ENCODE assay signal across 8 mouse cellular contexts in genomic region chr19:53600549-53601362, GRCm38 (mm10). TPM values are rescaled to one million over a fixed set of nuclear protein-coding genes. Genes with fewer than 3 reads are reported as not detected.
DNase-seq lines count a peak whose midpoint lies in the region; ATAC-seq lines count a peak whose summit lies in the region.

No protein-coding gene starts in this region.

- under 1% methylated on average over 60 of the region's 82 CpGs for WGBS in forebrain, embryonic 11.5 days
- under 1% methylated on average over 71 of the region's 82 CpGs for WGBS in lung, embryonic 16.5 days

- H3K4me1 ChIP-seq in forebrain, embryonic 11.5 days (replicated peaks; ENCODE audit: control insufficient read depth, insufficient read depth, low read length) = peaks cover 2% of the 10 kb centered on the region; the same call in 1 of the 2 replicates
- peaks cover 13% of the 10 kb centered on the region for H3K4me1 ChIP-seq in lung, embryonic 16.5 days (replicated peaks; ENCODE audit: control insufficient read depth, insufficient read depth, low read length)

- peak overlapping the region; percentile 96 for H3K4me2 ChIP-seq in forebrain, embryonic 11.5 days (ENCODE audit: low read depth, low read length, severe bottlenecking)
- peak overlapping the region; percentile 88 for H3K4me2 ChIP-seq in lung, embryonic 16.5 days (ENCODE audit: low read depth, low read length)

- H3K27me3 ChIP-seq in forebrain, embryonic 11.5 days (ENCODE audit: control insufficient read depth, insufficient read depth, low read length) = no peaks in the 10 kb centered on the region
- H3K27me3 ChIP-seq in lung, embryonic 16.5 days (ENCODE audit: control insufficient read depth, insufficient read depth, low read depth, low read length) = no peaks in the 10 kb centered on the region

- peak; percentile 58 for DNase-seq in Muller cell, postnatal 12 days (ENCODE audit: inconsistent ontology term)
- DNase-seq in c-Kit-positive CD71-positive TER-119-positive erythroid progenitor cells, embryonic 14.5 days (ENCODE audit: low spot score) = peak; percentile 59
- DNase-seq in forebrain, embryonic 11.5 days (ENCODE audit: low spot score) = peak; percentile 67
- peak; percentile 63 to 75 for DNase-seq in heart, postnatal 14 days
- peak; percentile 53 for DNase-seq in layer of hippocampus, adult 9-11 months
- peak; percentile 34 for DNase-seq in ovary, postnatal 14 days (ENCODE audit: low spot score)
- peak; percentile 75 for DNase-seq in thymus, postnatal 14 days

- peak overlapping the region; percentile 99 for H3K4me3 ChIP-seq in forebrain, embryonic 11.5 days (ENCODE audit: low read depth, low read length)
- H3K4me3 ChIP-seq in lung, embryonic 16.5 days (ENCODE audit: low read length) = peak overlapping the region; percentile 80

- peak overlapping the region; percentile 95 for H3K27ac ChIP-seq in forebrain, embryonic 11.5 days (ENCODE audit: low read depth, low read length)
- peak overlapping the region; percentile 94 for H3K27ac ChIP-seq in lung, embryonic 16.5 days (ENCODE audit: low read length)

- peak; percentile 75 for ATAC-seq in forebrain, embryonic 11.5 days (replicated peaks; ENCODE audit: low FRiP score)
- ATAC-seq in lung, embryonic 16.5 days (ENCODE audit: low read depth) = peak; percentile 76

- intact Hi-C loops in heart, postnatal 14 days (cut with DNase I) = loop anchor here (2.0 kb wide), 1 partner anchor 38 kb away; no protein-coding TSS in a partner anchor

- H3K36me3 ChIP-seq in forebrain, embryonic 11.5 days (ENCODE audit: control insufficient read depth, insufficient read depth, low read length) = no peaks in the 10 kb centered on the region
- H3K36me3 ChIP-seq in lung, embryonic 16.5 days (ENCODE audit: control insufficient read depth, insufficient read depth, low read length) = peaks cover 4% of the 10 kb centered on the region; the same call in 1 of the 2 replicates

- H3K9me3 ChIP-seq in forebrain, embryonic 11.5 days (ENCODE audit: control insufficient read depth, low read length) = no peaks in the 10 kb centered on the region
- no peaks in the 10 kb centered on the region for H3K9me3 ChIP-seq in lung, embryonic 16.5 days (ENCODE audit: control insufficient read depth, low read length)

- peak overlapping the region; percentile 96 for H3K9ac ChIP-seq in forebrain, embryonic 11.5 days (ENCODE audit: low read length)
- peak overlapping the region; percentile 91 for H3K9ac ChIP-seq in lung, embryonic 16.5 days (ENCODE audit: low read length)

RNA-seq across cellular contexts. Expression of gene Smc3, which starts 0.6 kb away (rescaled TPM):
- 94.1 and 101 TPM in 2 replicates for polyA plus RNA-seq in forebrain, embryonic 11.5 days (2014; fragmentation: Nextera tagmentation; extraction: Ambion mirVana)
- 10 to 100 TPM; 22.1 to 22.8 TPM for total RNA-seq in heart, postnatal 14 days (2021)
- polyA plus RNA-seq in lung, embryonic 16.5 days (2015; fragmentation: Nextera tagmentation; extraction: Ambion mirVana) = 64.2 and 69.8 TPM in 2 replicates

RNA-seq across cellular contexts. Expression of gene Nutf2-ps1, which starts 11.9 kb away (rescaled TPM):
- 433 and 467 TPM in 2 replicates for polyA plus RNA-seq in forebrain, embryonic 11.5 days (2014; fragmentation: Nextera tagmentation; extraction: Ambion mirVana)
- total RNA-seq in heart, postnatal 14 days (2021) = 10 to 100 TPM; 85.0 to 85.9 TPM
- polyA plus RNA-seq in lung, embryonic 16.5 days (2015; fragmentation: Nextera tagmentation; extraction: Ambion mirVana) = 356 and 368 TPM in 2 replicates

Comparison
In these comparisons a context has a peak if more than half of its experiments do, and no peak if none do; other contexts are left out.
1. Peak in every context shown above with its lines: DNase-seq, ATAC-seq, H3K4me3 ChIP-seq and H3K27ac ChIP-seq.